Mouse (Mus musculus) cerebellum, adult 9-10 months (tissue): Measurements from ENCODE around the gene Zfp423.

ENCODE experiments used
- DNase-seq: peaks from one replicate; pipeline ENCODE4 v3.0.0; 2022

Gene Zfp423

DNA sequence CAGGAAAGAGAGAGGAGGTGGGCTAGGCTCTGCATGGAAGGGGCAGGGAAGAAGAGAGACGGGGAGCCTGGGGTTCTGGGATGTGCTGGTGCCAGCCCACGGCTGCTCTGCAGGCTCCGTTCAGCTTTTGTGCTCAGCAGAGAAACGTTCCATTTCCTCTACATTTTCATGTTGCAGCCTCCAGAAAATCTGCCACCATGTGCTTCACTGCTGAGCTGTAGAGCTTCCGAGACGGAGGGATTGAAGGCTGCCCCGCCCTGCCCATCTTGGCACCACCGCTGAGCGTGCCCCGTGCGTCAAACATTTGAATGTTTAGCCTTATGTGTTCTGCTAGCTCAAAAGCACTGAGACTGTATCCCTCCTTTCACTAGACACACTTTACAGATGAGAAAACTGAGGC is 159.3 kb downstream of the Zfp423 start:
- no peak for DNase-seq

DNA sequence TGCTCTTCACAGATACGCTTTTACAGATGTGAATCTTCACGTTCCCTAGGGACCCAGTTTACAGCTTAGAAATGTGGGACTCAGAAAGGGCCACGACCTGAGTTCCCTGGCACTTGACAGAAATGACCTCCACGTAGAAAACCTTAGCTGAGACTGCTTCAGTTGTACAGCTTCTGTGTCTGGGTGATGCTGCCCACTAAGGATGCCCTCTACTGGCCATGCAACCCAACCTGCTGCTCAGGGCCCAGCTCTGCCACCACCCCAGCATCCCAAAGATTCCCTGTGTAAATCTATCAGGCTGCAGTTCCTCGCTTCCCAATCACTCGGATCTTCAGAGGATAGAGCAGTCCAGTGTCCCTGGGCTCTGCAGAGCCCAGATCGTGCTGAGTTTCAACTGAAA is 163.2 kb downstream of the Zfp423 start:
- DNase-seq: peak; percentile 38

DNA sequence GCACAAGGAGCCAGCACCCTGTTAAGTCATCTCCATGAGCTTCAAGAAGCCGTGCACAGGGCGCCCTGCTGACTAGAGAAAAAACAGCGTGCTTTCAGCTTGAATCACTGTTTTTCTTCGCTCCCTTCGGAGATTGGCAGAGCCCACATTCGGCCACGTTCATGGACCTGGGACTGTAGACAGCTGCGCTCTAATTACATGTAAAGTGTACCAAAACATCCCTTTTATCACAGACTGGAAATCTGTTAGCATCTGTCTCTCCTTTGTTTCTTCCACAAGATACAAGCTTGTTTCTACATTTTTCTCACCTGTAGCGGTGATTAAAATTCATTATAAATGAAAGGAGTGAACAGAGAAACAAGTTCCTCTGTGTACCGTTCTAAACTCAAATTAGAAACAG is 164.8 kb downstream of the Zfp423 start:
- no peak for DNase-seq

DNA sequence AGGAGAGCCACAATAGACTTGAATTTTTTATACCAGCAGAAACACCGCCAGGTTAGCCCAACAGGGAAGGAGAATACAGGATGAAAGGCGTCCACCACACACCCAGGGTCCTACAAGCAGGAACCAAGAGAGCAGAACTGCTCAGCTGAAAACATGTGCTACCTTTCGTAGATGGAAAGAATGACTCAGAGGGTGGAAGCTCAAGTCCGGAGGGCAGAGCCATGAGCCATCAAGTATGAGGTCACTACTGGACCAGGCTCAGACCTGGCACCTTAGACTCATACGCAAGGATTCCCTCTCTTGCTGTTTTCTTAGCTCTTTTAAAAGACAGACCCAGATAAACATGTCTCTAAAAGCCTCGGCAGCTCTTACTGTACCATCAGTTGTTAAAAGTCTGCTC is 168.3 kb downstream of the Zfp423 start:
- DNase-seq: no peak

DNA sequence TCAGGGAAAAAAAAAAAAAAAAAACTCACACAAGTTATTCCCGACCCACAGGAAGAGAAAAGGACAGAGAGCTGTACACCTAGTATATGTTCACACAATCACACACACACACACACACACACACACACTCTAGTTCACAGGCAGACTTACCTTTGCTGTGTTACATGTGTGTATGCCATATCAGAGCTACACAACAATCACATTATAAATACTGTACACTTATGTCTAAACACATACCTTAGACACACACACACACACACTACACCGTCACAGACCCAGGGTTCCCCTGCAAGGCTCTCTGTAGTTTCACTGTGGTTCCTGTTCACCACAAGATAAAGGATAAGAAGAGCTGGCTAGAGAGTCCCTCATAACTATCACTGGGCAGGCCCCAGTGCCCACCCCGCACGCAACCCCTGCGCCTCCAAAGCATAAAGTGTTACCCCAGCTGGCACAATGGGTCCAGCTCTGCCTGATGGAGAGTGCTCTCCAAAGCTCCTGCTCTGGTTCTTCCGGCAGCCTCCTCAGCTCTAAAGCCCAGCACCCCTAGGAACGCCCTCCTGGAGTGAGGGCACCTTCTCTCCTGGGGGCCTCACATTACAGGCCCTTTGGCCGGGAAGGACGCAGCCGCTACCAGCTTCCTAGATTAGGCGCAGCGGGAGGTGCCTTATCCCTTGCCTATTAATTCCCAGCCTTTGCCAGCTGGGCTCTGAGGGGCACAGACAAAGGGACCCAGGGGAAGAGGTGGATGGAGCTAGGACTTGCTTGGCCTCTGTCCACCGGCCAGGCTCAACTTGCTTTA is 174.6 kb downstream of the Zfp423 start:
- DNase-seq: no peak

DNA sequence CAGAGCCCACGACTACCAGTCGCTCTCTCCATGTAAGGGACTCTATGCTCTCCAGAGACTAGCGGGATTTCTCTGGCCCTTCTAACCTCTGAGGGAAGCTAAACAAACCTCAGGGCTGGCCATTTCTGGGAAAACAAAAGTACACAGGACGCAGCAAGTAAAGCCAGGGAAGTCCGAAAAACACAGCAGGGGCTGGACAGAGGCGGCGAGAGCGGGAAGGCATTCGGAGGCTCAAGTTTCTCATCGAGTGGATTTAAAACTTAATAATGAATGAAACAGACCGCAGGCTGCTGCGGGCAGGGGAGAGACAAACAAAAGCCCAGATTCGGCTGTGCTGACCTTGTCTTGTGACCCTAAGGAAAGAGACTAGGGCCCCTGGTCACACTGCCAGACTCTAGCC is 175.2 kb downstream of the Zfp423 start:
- DNase-seq: no peak

DNA sequence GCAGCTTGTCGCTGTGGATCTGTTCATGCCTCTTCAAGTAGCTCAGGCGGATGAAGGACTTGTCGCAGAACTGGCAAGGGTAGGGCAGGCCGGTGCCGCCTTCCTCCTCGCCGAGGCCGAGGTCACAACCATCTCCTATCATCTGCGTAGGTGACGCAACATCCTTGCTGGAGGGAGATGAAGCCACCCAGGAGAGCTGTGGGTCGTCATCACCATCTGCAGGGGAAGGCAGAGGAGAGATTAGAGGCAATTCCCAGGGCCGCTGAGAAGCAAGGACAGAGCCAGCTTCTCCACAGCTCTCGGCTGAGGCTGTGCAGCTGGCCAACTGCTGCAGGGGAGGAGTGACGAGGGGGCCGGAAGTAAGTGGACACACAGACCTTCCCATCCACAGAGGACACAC is 176.2 kb downstream of the Zfp423 start:
- DNase-seq: no peak

DNA sequence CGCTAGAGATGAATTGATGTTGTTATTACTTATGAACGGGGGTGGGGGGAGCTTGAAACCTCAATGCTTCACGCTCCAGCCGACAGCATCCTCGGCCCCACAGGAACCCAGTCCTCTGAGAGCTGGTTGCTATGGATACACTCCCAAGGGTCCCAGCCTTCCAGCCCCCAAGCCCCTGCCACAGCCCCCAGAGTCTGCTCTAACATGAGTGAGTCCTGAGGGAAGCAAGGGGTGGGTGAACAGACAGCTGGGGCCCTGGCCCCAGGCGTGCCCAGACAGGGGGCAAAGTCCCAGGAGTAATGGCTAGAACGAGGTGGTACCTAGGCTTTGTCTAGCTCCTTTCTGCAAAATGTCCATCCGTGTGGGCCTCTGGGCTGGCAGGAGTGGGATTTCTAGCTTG is 181.8 kb downstream of the Zfp423 start:
- DNase-seq: no peak

DNA sequence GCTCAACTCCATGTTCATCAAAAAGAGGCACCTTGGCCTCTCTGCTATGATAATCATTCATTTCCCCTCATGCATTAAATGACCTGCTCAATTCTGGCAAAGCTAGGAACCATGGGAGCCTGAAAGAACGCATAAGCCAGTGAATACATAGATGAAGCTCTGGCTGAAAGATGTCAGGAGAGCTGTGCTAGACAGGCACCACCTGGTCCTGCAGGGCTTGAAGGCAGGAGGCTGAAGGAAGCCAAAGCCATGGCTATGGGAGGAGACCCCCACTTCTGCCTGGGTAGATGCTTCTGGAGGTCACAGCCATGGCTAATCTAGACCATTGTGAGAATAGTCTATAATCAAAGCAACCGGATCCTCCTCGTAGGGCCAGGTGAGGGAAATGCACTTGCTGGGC is 183.5 kb downstream of the Zfp423 start:
- no peak for DNase-seq

DNA sequence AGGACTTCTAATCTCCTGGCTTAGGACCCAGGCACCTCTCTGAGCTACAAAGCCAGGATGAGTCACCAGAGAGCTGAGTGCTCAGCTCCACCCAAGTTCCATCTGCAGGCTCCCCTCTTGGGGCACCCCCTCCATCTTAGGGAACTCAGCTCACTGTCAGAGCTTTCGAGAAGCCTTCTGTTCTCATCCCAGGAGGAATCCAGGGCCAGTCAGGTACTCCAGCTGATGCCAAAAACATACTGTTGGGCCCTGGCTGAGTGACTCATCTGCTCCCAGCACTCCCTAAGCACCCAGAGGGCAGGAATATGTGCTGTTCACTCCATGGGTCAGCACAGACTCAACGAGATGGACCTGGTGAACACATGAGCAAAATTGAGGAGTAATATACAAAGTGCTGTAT is 184.4 kb downstream of the Zfp423 start:
- DNase-seq: peak; percentile 25

DNA sequence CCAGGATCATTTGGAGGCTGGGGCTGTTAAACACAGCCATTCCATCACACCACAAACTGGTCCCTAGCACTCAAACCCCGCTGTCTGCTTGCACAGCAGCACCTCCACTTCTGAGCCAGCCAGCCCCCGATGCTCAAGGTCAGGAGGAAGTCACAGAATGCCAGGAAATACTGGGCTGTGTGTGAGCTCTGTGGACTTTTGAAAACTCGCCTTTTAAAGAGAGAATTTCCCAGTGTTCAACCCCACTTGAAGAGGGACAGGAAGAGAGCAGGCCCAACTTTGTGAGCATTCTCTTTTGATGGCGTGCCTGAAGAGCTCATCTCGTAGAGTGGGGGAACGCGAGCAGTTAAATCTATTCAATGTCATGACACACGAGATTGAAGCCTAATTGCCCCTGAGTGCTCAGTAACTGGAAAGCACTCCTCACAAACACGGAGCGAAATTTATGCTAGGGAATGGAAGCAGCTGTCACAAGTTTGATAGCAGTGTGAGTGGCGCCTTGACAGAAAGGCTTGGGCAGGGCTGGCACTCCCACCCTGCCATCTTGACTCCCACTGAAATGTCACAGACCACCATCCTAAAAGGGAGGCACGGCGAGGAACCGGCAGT is 186.4 kb downstream of the Zfp423 start:
- DNase-seq: no peak

DNA sequence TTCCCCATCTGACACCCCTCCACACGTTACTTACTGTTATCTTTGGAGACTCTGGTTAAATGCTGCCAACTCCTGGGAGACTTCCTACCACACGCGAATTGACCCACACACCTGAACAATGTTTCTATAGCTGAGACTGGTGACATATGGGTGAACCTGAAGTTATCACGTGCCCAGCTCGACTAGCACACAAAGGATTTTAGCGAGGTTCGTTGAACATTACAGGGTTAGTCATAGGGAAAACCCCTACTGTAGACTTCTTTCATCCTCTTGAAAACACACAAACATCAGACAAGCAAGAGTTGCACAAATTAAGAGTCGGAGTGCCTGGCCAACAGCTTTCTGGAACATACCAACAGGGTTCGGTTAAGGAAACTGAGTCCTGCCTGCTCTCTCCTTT is 191.5 kb downstream of the Zfp423 start:
- DNase-seq: no peak

DNA sequence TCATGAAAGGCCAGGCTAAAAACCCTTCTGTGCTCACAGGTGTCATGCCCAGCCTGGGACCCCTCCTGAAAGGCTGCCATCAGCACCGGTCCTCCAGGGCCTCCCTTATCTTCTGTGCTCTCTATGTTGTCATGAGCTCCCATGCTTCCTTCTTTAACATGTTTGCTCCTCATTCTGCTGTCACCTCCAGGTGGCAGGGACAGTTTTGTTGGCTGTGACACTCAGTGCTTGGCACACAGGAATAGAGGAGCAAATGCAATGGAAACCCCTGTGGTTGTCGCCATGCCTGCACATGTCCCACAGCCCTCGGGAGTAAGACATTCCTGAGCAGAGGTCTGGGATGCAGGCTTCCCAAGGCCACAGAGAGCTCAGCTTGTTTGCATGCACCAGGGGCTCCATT is 194.1 kb downstream of the Zfp423 start:
- no peak for DNase-seq

DNA sequence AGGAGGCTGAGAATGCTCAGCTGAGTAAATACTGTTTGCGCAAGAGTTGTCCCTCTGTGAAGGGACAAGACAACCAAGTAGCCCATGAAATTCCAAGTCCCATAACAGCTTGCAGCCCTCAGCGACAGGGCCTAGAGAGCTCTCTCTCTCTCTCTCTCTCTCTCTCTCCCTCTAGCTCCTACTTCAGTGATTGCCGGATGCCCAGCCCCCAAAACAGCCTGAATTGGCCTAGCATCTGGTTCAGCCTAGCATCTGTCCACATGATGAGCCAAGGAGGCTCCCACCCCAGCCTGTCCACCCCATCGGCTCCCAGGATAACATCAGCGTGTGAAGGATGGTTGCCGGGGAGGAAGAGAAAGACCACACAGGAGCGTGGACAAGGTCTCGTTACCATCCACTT is 200.6 kb downstream of the Zfp423 start:
- no peak for DNase-seq

DNA sequence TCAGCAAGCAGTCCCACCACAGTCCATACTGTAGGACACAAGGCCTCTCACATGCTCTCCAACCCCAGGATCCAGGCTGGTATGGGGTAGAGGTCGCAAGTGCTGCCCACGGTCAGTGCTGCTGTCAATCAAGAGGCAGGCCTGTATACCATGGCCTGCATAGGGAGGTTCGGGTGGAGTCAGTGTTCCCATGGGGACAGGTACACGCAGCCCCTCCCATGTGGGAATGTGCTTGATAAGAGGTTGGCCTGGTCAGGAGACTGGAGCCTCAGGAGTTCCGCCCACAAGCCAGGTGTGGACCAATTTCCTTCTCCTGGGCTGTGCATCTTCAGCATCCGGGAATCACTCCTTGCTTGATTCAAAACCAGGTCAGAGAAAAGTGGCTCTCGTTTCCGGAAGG is 204.5 kb downstream of the Zfp423 start:
- DNase-seq: no peak

DNA sequence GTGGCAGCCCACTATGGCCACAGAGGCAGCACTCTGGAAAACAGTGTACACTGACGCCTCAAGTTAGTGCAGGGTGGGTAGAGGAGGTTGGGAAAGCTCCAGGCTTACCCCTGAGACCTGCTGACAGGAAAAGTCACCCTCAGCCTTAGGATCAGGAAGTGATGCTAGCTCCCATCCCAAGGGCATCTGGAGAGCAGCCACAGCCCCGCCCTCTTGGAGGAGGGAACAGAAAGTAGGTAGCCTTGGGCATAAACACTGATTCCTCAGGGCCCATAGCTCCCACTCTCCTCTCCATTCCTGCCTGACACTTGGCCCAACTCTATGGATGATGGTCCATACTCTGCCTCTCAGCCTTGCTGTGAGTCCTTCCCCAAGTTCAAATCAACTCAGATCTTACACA is 205.8 kb downstream of the Zfp423 start:
- no peak for DNase-seq

DNA sequence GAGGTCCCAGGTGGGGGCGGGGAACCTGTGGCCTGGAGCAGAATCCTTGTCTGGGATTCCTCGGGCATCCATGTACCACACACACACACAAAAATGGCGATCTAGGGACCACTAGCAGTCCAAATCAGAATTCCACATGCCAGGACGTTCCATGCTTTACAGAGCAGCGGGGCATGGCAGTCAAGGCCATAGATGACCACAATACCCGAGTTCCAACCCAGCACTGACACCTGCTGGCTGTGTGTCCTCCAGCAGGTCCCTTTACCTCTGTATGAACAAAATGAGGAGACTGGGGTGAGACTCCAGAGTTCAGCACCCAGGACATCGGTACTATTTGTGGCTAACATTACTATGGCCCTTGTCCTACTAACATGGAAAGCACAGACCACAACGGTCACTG is 206.2 kb downstream of the Zfp423 start:
- no peak for DNase-seq

DNA sequence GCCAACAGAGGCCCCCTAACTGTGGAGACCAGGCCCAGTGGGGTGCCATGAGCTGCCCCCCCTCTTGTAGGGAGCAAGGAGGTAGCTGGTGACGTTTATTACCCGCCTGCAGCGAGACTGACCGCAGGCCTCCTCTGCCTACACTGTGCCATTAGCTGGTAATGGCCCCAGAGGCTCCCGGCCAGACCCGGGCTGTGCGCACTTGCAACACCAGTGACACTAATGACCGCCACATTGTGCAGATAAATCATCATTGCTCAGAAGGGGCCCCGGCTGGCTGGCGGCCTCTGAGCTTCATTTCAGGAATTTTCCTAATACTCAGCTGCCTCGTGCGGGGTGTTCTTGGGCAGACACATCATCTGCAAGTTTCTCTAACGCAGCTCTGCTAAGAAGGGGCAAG is 206.7 kb downstream of the Zfp423 start:
- no peak for DNase-seq

DNA sequence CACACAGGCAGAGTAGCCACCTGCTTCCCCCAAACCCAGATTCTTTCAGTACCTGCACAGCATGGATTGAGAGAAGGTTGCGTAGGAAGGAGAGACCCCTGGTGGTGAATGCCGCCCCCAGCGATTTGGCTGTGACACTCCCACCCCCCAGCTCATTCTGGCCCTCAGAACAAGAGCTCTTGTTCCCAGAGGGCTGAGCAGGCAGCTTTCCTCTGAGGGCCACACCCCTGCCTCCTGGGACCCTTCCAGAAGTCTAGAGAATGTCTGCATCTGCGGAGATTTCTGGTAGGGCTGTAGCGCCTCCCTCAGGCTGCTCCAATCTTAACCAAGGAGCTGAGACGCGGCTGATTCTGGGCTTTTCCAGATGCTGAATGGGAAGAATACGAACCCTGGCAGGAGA is 211.8 kb downstream of the Zfp423 start:
- no peak for DNase-seq

DNA sequence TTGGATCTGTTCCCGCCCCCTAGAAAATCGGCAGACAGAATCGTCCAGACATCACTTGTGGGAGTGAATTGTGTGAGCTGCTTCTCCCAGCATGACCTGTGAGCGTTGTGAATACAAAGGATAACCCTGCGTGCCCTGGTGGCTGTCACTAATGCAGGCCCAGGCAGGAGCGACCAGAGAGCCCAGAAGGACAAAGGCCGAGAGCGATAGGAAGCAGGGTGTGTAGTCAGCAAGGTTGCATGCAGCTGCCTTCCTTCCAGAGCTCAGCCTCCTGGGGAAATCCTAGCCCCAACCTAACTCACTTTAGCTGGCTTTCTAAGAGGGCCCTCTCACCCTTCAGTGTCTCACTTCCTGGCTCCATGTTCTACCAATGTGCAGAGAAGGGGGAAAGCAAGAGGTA is 212.3 kb downstream of the Zfp423 start:
- DNase-seq: no peak

DNA sequence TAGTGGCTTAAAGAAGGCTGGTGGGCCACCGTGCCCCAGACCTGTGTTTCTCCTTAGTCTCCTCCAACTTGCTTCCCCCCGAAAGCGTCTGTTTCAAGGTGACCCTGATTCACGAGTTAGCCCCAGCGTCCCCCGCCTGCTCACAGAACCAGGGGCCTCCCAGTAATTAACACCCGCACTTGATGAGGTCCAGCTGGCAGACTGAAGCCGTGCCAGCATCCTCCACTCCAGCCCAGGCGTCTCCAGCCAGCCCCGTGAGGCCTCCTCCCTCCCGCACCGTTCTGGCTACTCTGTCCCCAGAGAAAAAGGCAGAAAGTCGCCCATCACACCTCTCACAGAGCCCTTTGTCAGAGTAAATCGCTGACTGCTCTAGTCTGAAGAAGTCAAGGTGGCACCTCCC is 213.3 kb downstream of the Zfp423 start:
- DNase-seq: peak; percentile 44

DNA sequence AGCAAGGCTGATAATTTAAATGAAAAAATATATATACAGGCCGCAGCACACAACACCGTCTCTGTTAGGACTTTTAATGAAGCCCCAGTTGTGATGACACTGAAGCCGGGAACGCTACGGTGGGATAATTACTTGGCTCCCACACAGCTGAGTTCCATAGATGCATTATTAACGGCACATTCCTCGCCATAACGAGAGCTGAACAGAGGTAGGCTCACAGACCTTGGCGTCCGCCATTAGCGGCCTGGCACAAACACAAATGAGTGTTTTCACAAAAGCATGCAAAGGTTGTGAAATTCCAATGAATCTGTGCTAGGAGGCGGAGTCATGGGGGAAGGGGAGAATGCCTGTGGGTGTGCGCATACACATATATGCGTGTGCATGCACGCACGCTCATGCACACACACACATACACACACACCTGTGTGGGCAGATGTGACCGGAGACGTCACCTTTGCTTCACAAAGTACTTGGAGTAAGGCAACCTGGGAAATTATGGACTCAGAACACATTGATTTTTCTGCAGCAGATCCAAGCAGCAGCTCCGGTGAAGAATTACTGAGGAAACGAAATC is 214.2 kb downstream of the Zfp423 start:
- no peak for DNase-seq

DNA sequence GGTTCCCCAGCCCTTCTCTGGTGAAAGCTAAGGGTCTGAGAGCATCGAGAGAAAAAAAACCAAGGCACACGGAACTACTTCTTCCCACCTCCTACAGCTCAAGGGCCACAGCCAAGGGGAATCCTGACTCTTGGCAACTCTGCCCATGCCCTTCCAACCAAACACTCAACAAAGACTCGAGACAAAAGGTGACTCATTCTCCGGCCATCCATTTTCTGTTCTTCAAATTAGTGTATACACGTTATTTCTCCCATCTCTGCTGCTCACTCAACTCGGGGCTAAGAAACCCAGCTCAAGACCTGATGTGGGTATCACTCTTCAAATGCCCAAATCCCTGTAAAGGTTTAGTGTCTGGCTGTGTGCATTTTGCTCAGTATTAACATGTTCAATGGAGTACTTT is 214.8 kb downstream of the Zfp423 start:
- DNase-seq: no peak

DNA sequence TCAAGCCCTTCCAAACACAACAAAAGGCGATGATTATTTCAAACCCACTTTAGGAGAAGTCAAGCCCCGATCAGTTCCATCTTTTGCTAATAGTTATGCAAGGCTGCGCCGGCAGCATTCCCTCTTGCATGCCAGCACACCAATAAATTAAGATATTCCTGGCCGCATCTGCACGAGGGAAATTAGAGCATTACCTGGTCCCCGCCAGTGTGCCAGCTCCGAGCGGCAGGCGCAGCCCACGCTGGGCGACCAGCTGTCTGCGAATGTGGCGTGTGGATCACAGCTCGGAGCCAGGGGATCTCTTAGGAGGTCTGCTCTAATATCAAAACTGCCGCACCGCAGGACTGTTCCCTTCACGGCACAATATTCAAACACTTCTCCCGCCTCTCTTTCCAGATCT is 217.4 kb downstream of the Zfp423 start:
- peak; percentile 86 for DNase-seq
